Mouse (Mus musculus): ENCODE measurements around the gene Ankrd6. TPM values are rescaled to one million over a fixed set of nuclear protein-coding genes. Genes with fewer than 3 reads are reported as not detected.

The Ankrd6 gene
- total and polyA plus RNA-seq, 3 experiments: 1.1 to 4.9 (median 4.1) TPM

DNA sequence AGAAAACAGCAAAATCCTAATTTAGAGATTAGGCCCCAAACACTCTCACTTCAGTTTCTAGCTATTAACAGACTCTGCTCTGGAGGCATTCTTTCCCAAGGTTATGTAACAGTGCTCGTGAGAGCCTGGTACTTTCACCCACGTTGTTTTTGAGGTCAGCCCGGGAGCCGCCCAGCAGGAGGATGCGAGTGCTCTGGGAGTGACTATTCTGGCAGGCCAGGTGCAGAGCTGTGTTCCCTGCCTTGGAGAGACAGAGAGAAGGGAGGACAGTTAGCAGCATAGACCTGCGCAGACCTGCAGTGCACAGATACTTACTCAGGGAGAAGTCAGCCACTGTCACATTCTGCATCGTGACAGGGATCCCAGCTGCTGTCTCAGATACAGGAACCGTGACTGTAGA lies 126.4 kb downstream of the Ankrd6 start:
- Histone ChIP-seq H3K9ac (ENCODE audit: low read depth, low read length) (no peak overlapping the region), H3K4me3 (no peak overlapping the region), H3K36me3 (ENCODE audit: control insufficient read depth, insufficient read depth, low read length) (no peaks in the 10 kb centered on the region), H3K79me2 (replicated peaks; ENCODE audit: control insufficient read depth, insufficient read depth, low read length) (no peaks in the 10 kb centered on the region), H3K4me1 (ENCODE audit: control insufficient read depth, insufficient read depth, low read length) (no peaks in the 10 kb centered on the region), H3K27me3 (ENCODE audit: control insufficient read depth, insufficient read depth, low read length) (no peaks in the 10 kb centered on the region), H3K27ac (no peak overlapping the region)
- DNase-seq: no peak
- 71% methylated on average over 8 of the region's 8 CpGs for WGBS
- TF ChIP-seq CTCF (IDR thresholded peaks at IDR 0.05) (no peak), POLR2A (IDR thresholded peaks at IDR 0.05; ENCODE audit: insufficient read depth, low read depth, low read length) (no peak), EP300 (IDR thresholded peaks at IDR 0.05; ENCODE audit: insufficient read depth, low read depth, low read length) (no peak)
- intact Hi-C loops (cut with DNase I): no loop called here

DNA sequence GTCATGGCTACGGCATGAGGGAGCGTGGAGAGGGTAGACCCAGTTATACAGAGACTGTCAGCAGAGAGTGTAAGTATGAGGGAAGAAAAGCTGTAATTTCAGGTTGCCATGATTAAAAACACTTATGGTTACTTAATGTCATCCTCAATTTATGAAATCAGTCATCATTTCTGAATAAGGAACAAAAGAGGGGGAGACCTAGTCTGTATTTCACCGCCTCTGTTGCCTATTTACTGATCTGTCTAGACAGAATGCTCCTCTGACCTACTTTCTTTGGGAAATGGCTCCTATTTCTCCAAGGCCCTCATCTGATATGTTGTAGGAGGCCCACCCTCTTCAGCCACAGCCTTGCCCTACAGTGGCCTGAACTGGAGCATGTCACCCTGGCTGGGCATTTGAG lies 130.0 kb downstream of the Ankrd6 start:
- DNase-seq: no peak
- Histone ChIP-seq H3K4me1 (ENCODE audit: control insufficient read depth, insufficient read depth, low read length) (no peaks in the 10 kb centered on the region), H3K27me3 (ENCODE audit: control insufficient read depth, insufficient read depth, low read length) (no peaks in the 10 kb centered on the region), H3K9ac (ENCODE audit: low read depth, low read length) (no peak overlapping the region), H3K36me3 (ENCODE audit: control insufficient read depth, insufficient read depth, low read length) (no peaks in the 10 kb centered on the region), H3K27ac (no peak overlapping the region), H3K79me2 (replicated peaks; ENCODE audit: control insufficient read depth, insufficient read depth, low read length) (no peaks in the 10 kb centered on the region), H3K4me3 (no peak overlapping the region)
- no peak for TF ChIP-seq CTCF (IDR thresholded peaks at IDR 0.05)
- no peak for TF ChIP-seq POLR2A (IDR thresholded peaks at IDR 0.05; ENCODE audit: insufficient read depth, low read depth, low read length)
- no peak for TF ChIP-seq EP300 (IDR thresholded peaks at IDR 0.05; ENCODE audit: insufficient read depth, low read depth, low read length)
- intact Hi-C loops (cut with DNase I): no loop called here
- 95% methylated on average over 3 of the region's 3 CpGs for WGBS

DNA sequence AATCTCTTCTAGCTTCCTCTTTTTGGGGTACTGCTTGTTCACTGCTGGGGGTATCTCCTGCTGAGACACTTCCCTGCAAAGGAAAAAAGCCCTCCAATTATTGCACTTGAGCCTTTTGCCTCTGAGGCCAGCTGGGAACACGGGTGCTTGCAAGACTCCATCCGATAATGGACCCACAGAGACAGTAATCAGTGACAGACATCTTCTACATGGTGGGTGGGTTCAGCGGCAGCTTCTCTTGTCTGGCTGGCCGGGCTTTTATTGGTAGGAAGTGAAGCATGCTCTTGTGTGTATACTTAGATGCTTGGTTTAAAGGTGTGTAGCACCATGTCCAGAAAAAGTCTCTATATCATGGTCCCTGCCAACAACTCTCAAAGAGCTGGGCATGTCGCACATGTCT lies 133.2 kb downstream of the Ankrd6 start:
- DNase-seq: no peak
- H3K36me3 ChIP-seq (ENCODE audit: control insufficient read depth, insufficient read depth, low read length): no peaks in the 10 kb centered on the region
- no peaks in the 10 kb centered on the region for H3K79me2 ChIP-seq (replicated peaks; ENCODE audit: control insufficient read depth, insufficient read depth, low read length)
- intact Hi-C loops (cut with DNase I): no loop called here
- H3K27me3 ChIP-seq (ENCODE audit: control insufficient read depth, insufficient read depth, low read length): no peaks in the 10 kb centered on the region
- no peak overlapping the region for H3K9ac ChIP-seq (ENCODE audit: low read depth, low read length)
- H3K27ac ChIP-seq: no peak overlapping the region
- WGBS: 74% methylated on average over 5 of the region's 5 CpGs
- no peak for TF ChIP-seq POLR2A (IDR thresholded peaks at IDR 0.05; ENCODE audit: insufficient read depth, low read depth, low read length)
- TF ChIP-seq EP300 (IDR thresholded peaks at IDR 0.05; ENCODE audit: insufficient read depth, low read depth, low read length): no peak
- TF ChIP-seq CTCF (IDR thresholded peaks at IDR 0.05): no peak
- no peak overlapping the region for H3K4me3 ChIP-seq
- H3K4me1 ChIP-seq (ENCODE audit: control insufficient read depth, insufficient read depth, low read length): no peaks in the 10 kb centered on the region

DNA sequence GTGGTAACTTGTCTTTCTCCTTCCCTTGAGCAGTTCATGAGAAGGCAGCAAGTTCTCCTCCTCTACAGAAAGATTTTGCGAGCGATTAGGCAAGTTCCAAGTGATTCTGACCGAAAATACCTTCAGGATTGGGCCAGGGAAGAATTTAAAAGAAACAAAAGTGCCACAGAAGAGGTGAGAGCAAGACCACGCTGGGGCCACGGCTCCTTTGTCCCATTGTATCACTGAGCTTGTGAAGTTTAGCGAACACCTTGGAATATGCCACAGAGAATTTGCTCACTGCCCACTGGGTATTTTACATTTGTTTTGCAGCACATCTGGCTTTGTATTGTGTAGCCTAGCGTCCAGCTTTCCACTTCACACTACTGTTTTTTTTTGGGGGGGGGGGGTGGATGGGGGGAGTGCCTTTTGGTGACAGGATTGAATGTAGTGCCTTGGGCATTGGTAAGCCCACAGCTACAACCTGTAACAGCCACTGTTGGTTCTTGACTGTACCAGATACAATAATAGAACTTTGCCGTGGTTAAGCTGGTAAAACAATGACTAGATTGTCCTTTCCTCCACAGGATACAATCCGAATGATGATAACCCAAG lies 150.0 kb downstream of the Ankrd6 start:
- Histone ChIP-seq H3K27ac (peak overlapping the region; percentile 92), H3K4me3 (peak overlapping the region; percentile 98), H3K9ac (ENCODE audit: low read depth, low read length) (peak overlapping the region; percentile 99), H3K36me3 (ENCODE audit: control insufficient read depth, insufficient read depth, low read length) (no peaks in the 10 kb centered on the region), H3K27me3 (ENCODE audit: control insufficient read depth, insufficient read depth, low read length) (no peaks in the 10 kb centered on the region), H3K4me1 (ENCODE audit: control insufficient read depth, insufficient read depth, low read length) (no peaks in the 10 kb centered on the region), H3K79me2 (replicated peaks; ENCODE audit: control insufficient read depth, insufficient read depth, low read length) (no peaks in the 10 kb centered on the region)
- TF ChIP-seq CTCF (IDR thresholded peaks at IDR 0.05): no peak
- no peak for TF ChIP-seq POLR2A (IDR thresholded peaks at IDR 0.05; ENCODE audit: insufficient read depth, low read depth, low read length)
- no peak for TF ChIP-seq EP300 (IDR thresholded peaks at IDR 0.05; ENCODE audit: insufficient read depth, low read depth, low read length)
- 4% methylated on average over 9 of the region's 9 CpGs for WGBS
- no peak for DNase-seq
- intact Hi-C loops (cut with DNase I): loop anchor here (5.0 to 10.0 kb wide), 2 partner anchors 154 to 232 kb away; partner anchors contain the start of genes Ankrd6 and Ube2j1

DNA sequence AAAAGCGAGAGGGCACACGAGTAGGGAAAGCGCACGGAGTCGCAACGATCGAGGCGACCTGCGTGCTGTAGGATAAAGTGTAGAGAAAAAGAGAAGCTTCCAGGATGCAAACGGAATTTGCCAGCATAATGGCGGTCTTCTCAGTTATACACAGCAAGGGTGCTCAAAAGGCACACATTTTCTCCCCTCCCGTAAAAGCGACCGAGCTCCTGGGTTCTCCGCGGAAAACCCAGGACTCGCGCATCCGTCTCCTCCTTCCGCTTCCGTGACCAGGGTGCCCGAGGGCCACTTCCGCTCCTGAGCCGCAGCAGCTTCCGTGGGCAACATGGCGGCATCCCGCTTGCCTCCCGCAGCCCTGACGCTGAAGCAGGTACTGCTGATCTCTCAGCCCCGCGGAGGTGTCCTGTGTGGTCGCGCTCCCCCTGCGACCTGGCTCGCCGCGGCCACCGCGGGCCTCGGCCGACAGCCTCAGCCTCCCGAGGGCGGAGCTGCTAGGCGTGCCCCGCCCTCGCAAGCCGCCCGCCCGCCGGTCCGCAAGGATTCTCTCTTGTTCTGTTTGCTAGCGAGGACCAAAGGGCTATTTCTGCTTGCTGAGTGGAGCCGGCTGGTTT lies 150.6 kb downstream of the Ankrd6 start, which contains the start of gene Lyrm2:
Gene Lyrm2, plus strand, starts transcription at position 288 of the 611 bp plus-strand sequence.
- DNase-seq: peak; percentile 89
- H3K9ac ChIP-seq (ENCODE audit: low read depth, low read length): peak within 1 kb of the TSS; percentile 99
- TF ChIP-seq POLR2A (IDR thresholded peaks at IDR 0.05; ENCODE audit: insufficient read depth, low read depth, low read length) (peak; percentile 85), EP300 (IDR thresholded peaks at IDR 0.05; ENCODE audit: insufficient read depth, low read depth, low read length) (0 out of 2 replicates have a peak, but pooled peaks have one; percentile 26), CTCF (IDR thresholded peaks at IDR 0.05) (no peak)
- peak within 1 kb of the TSS; percentile 98 for H3K4me3 ChIP-seq
- no peaks in the 10 kb centered on the region for H3K36me3 ChIP-seq (ENCODE audit: control insufficient read depth, insufficient read depth, low read length)
- H3K79me2 ChIP-seq (replicated peaks; ENCODE audit: control insufficient read depth, insufficient read depth, low read length): no peaks in the 10 kb centered on the region
- under 1% methylated on average over 53 of the region's 53 CpGs for WGBS
- intact Hi-C loops (cut with DNase I): loop anchor here (5.0 to 10.0 kb wide), 2 partner anchors 155 to 232 kb away; partner anchors contain the start of genes Ankrd6 and Ube2j1
- peak within 1 kb of the TSS; percentile 92 for H3K27ac ChIP-seq
- H3K4me1 ChIP-seq (ENCODE audit: control insufficient read depth, insufficient read depth, low read length): no peaks in the 10 kb centered on the region
- H3K27me3 ChIP-seq (ENCODE audit: control insufficient read depth, insufficient read depth, low read length): no peaks in the 10 kb centered on the region

DNA sequence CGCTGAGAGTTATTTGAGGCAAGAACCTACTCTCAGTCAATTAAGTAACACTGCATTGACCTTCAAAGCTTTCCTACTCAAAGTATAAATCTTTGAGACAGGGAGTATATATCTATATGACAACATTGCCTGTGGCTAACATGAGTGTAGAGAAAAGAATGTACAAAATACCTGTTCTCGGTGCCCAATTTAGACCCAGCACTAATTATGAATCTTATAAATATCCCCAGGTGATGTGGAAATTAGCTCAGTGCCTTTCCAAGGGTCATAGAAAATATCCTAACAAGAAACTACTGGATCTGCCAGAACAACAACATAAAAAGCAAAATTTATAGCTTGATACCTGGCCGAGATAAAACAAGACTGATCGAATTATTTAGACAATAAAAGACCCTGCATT lies 151.7 kb downstream of the Ankrd6 start:
- DNase-seq: no peak
- TF ChIP-seq CTCF (IDR thresholded peaks at IDR 0.05): no peak
- no peak for TF ChIP-seq EP300 (IDR thresholded peaks at IDR 0.05; ENCODE audit: insufficient read depth, low read depth, low read length)
- TF ChIP-seq POLR2A (IDR thresholded peaks at IDR 0.05; ENCODE audit: insufficient read depth, low read depth, low read length): no peak
- intact Hi-C loops (cut with DNase I): no loop called here
- Histone ChIP-seq H3K27ac (no peak overlapping the region), H3K36me3 (ENCODE audit: control insufficient read depth, insufficient read depth, low read length) (no peaks in the 10 kb centered on the region), H3K9ac (ENCODE audit: low read depth, low read length) (no peak overlapping the region), H3K27me3 (ENCODE audit: control insufficient read depth, insufficient read depth, low read length) (no peaks in the 10 kb centered on the region), H3K4me1 (ENCODE audit: control insufficient read depth, insufficient read depth, low read length) (no peaks in the 10 kb centered on the region), H3K4me3 (no peak overlapping the region), H3K79me2 (replicated peaks; ENCODE audit: control insufficient read depth, insufficient read depth, low read length) (no peaks in the 10 kb centered on the region)
- 99% methylated on average over 4 of the region's 4 CpGs for WGBS
